Mouse (Mus musculus): ENCODE results near the gene Man2b2.
A peak's percentile ranks its signal among the peaks of the same experiment; 100 is the strongest.

Man2b2 gene

GRCm38 (mm10) chr5:36829913-36830879 lies at the start of gene Man2b2:
Gene Man2b2, minus strand, starts transcription at chr5:36830653.
- DNase-seq (ENCODE audit: low spot score), result peak; percentile 85

- DNase-seq (ENCODE audit: low spot score), result no peak
These were observed 48.3 kb upstream of the Man2b2 start for GRCm38 (mm10) chr5:36878801-36879200.

- DNase-seq (ENCODE audit: low spot score), result no peak
These were observed 47.2 kb upstream of the Man2b2 start for GRCm38 (mm10) chr5:36877641-36878040.

- no peak for DNase-seq (ENCODE audit: low spot score)
These were observed 46.4 kb upstream of the Man2b2 start for GRCm38 (mm10) chr5:36876777-36877396.

- DNase-seq (ENCODE audit: low spot score), result no peak
These were observed 45.5 kb upstream of the Man2b2 start for GRCm38 (mm10) chr5:36875956-36876355.

- no peak for DNase-seq (ENCODE audit: low spot score)
These were observed 40.5 kb upstream of the Man2b2 start for GRCm38 (mm10) chr5:36870916-36871315.

GRCm38 (mm10) chr5:36869578-36870236 lies 39.3 kb upstream of the Man2b2 start:
- no peak for DNase-seq (ENCODE audit: low spot score)

- no peak for DNase-seq (ENCODE audit: low spot score)
These were observed 38.7 kb upstream of the Man2b2 start for GRCm38 (mm10) chr5:36869186-36869577.

- no peak for DNase-seq (ENCODE audit: low spot score)
These were observed 38.0 kb upstream of the Man2b2 start, which contains the start of gene Ppp2r2c for GRCm38 (mm10) chr5:36868266-36869090. Gene Ppp2r2c, plus strand, starts transcription at chr5:36868513.

GRCm38 (mm10) chr5:36867561-36867960 lies 37.1 kb upstream of the Man2b2 start:
- no peak for DNase-seq (ENCODE audit: low spot score)

GRCm38 (mm10) chr5:36866701-36867250 lies 36.3 kb upstream of the Man2b2 start:
- no peak for DNase-seq (ENCODE audit: low spot score)

GRCm38 (mm10) chr5:36861084-36861483 lies 30.6 kb upstream of the Man2b2 start:
- no peak for DNase-seq (ENCODE audit: low spot score)

- DNase-seq (ENCODE audit: low spot score), result no peak
These were observed 27.1 kb upstream of the Man2b2 start for GRCm38 (mm10) chr5:36857546-36857945.

- DNase-seq (ENCODE audit: low spot score), result no peak
These were observed 26.1 kb upstream of the Man2b2 start for GRCm38 (mm10) chr5:36856529-36856928.

GRCm38 (mm10) chr5:36855180-36855579 lies 24.7 kb upstream of the Man2b2 start:
- DNase-seq (ENCODE audit: low spot score), result no peak

- DNase-seq (ENCODE audit: low spot score), result no peak
These were observed 21.1 kb upstream of the Man2b2 start for GRCm38 (mm10) chr5:36851572-36851971.

- DNase-seq (ENCODE audit: low spot score), result no peak
These were observed 14.0 kb upstream of the Man2b2 start for GRCm38 (mm10) chr5:36844490-36844889.

GRCm38 (mm10) chr5:36841701-36842100 lies 11.2 kb upstream of the Man2b2 start:
- no peak for DNase-seq (ENCODE audit: low spot score)

GRCm38 (mm10) chr5:36840092-36840491 lies 9.6 kb upstream of the Man2b2 start:
- no peak for DNase-seq (ENCODE audit: low spot score)

GRCm38 (mm10) chr5:36839602-36840001 lies 9.1 kb upstream of the Man2b2 start:
- DNase-seq (ENCODE audit: low spot score), result no peak

- no peak for DNase-seq (ENCODE audit: low spot score)
These were observed 8.6 kb upstream of the Man2b2 start for GRCm38 (mm10) chr5:36839032-36839431.

Data from yolk sac, embryonic 10.5 days (tissue).